Mouse (Mus musculus): ENCODE measurements around the gene Ubl7. TPM values are rescaled to one million over a fixed set of nuclear protein-coding genes. Genes with fewer than 3 reads are reported as not detected.

The Ubl7 gene
- polyA plus RNA-seq, 1 experiment from 2014 or later = 85.0 TPM

DNA sequence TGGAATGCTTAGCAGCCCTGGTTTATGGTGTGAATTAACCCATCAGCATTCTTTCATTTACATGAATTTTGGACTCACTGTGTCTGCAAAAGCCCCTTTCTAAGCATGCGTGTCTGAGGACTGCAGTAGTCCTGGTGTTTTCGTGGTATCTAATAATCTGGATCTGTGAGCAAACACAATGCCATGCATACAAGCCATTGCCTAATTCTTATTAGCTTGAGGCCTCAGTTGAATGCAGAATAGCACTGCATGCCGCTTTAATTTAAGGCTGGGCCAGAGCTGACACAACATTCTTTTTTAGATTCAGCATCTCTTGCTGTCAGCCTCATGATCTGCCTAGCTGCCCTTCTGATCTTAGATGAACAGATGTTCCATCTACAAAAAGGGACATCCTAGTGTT is 9.2 kb upstream of the Ubl7 start:
- Histone ChIP-seq H3K4me2 (ENCODE audit: low read depth, low read length) (no peak overlapping the region), H3K27me3 (replicated peaks; ENCODE audit: control insufficient read depth, insufficient read depth, low read length) (no peaks in the 10 kb centered on the region), H3K27ac (replicated peaks; ENCODE audit: low read depth, low read length) (no peak overlapping the region), H3K4me1 (ENCODE audit: control insufficient read depth, insufficient read depth, low read length) (no peaks in the 10 kb centered on the region), H3K9ac (ENCODE audit: low read depth, low read length) (no peak overlapping the region), H3K4me3 (ENCODE audit: low read depth, low read length) (no peak overlapping the region), H3K36me3 (ENCODE audit: control insufficient read depth, insufficient read depth, low read length) (no peaks in the 10 kb centered on the region), H3K9me3 (ENCODE audit: control insufficient read depth, low read length) (no peaks in the 10 kb centered on the region)
- ATAC-seq (ENCODE audit: low read depth) (no peak), DNase-seq (ENCODE audit: low spot score) (no peak)
- WGBS = 65% methylated on average over 3 of the region's 3 CpGs

- Histone ChIP-seq H3K9ac (ENCODE audit: low read depth, low read length) (no peak overlapping the region), H3K4me2 (ENCODE audit: low read depth, low read length) (no peak overlapping the region), H3K27ac (replicated peaks; ENCODE audit: low read depth, low read length) (no peak overlapping the region), H3K27me3 (replicated peaks; ENCODE audit: control insufficient read depth, insufficient read depth, low read length) (no peaks in the 10 kb centered on the region), H3K9me3 (ENCODE audit: control insufficient read depth, low read length) (no peaks in the 10 kb centered on the region), H3K4me3 (ENCODE audit: low read depth, low read length) (no peak overlapping the region), H3K36me3 (ENCODE audit: control insufficient read depth, insufficient read depth, low read length) (no peaks in the 10 kb centered on the region), H3K4me1 (ENCODE audit: control insufficient read depth, insufficient read depth, low read length) (no peaks in the 10 kb centered on the region)
- DNase-seq (ENCODE audit: low spot score) = no peak
- ATAC-seq (ENCODE audit: low read depth) = no peak
- 57% methylated on average over 4 of the region's 4 CpGs for WGBS
Observed at GRCm38 (mm10) chr9:57902132-57902531, 8.6 kb upstream of the Ubl7 start.

DNA sequence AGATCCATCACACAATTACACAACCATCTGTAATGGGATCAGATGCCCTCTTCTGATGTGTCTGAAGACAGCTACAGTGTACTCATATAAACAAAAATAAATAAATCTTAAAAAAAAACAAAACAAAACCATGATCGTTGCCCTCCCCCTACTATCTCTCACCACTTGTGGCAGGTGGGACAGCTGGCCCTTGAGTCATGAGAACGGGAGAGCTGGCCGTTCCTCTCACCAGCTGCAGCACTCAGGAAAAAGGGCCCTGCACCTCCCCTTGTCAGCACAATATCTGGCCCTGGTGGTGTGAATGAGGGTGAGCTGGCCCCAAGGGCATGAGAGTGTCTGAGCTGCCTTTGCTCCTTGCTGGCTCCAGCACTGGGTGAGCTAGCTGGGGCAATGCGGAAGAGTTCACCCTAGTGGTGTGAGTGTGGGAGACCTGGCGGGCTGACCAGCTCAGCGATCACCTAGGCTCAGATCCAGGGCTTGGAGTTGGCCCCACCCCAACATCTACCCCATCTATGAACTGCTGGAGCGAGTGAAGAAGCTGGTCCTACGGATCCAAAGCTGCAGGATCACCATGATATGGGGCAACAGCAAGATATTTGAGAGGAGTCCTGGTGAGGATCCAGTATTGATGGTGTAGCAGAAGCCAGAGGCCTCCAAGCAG is 7.1 kb upstream of the Ubl7 start:
- H3K4me2 ChIP-seq (ENCODE audit: low read depth, low read length) = no peak overlapping the region
- H3K4me3 ChIP-seq (ENCODE audit: low read depth, low read length) = no peak overlapping the region
- H3K4me1 ChIP-seq (ENCODE audit: control insufficient read depth, insufficient read depth, low read length) = no peaks in the 10 kb centered on the region
- ATAC-seq (ENCODE audit: low read depth) (no peak), DNase-seq (ENCODE audit: low spot score) (no peak)
- 76% methylated on average over 8 of the region's 8 CpGs for WGBS
- H3K36me3 ChIP-seq (ENCODE audit: control insufficient read depth, insufficient read depth, low read length) = no peaks in the 10 kb centered on the region
- no peak overlapping the region for H3K27ac ChIP-seq (replicated peaks; ENCODE audit: low read depth, low read length)
- no peaks in the 10 kb centered on the region for H3K27me3 ChIP-seq (replicated peaks; ENCODE audit: control insufficient read depth, insufficient read depth, low read length)
- H3K9ac ChIP-seq (ENCODE audit: low read depth, low read length) = no peak overlapping the region
- no peaks in the 10 kb centered on the region for H3K9me3 ChIP-seq (ENCODE audit: control insufficient read depth, low read length)

GRCm38 (mm10) chr9:57904250-57904644 is 6.5 kb upstream of the Ubl7 start:
- Histone ChIP-seq H3K4me3 (ENCODE audit: low read depth, low read length) (no peak overlapping the region), H3K9ac (ENCODE audit: low read depth, low read length) (no peak overlapping the region), H3K9me3 (ENCODE audit: control insufficient read depth, low read length) (no peaks in the 10 kb centered on the region), H3K27me3 (replicated peaks; ENCODE audit: control insufficient read depth, insufficient read depth, low read length) (no peaks in the 10 kb centered on the region), H3K4me2 (ENCODE audit: low read depth, low read length) (no peak overlapping the region), H3K36me3 (ENCODE audit: control insufficient read depth, insufficient read depth, low read length) (no peaks in the 10 kb centered on the region), H3K27ac (replicated peaks; ENCODE audit: low read depth, low read length) (no peak overlapping the region), H3K4me1 (ENCODE audit: control insufficient read depth, insufficient read depth, low read length) (no peaks in the 10 kb centered on the region)
- DNase-seq (ENCODE audit: low spot score) (no peak), ATAC-seq (ENCODE audit: low read depth) (no peak)
- 89% methylated on average over 5 of the region's 5 CpGs for WGBS

GRCm38 (mm10) chr9:57907206-57907605 is 3.6 kb upstream of the Ubl7 start:
- H3K4me3 ChIP-seq (ENCODE audit: low read depth, low read length) = no peak overlapping the region
- H3K27me3 ChIP-seq (replicated peaks; ENCODE audit: control insufficient read depth, insufficient read depth, low read length) = no peaks in the 10 kb centered on the region
- H3K4me1 ChIP-seq (ENCODE audit: control insufficient read depth, insufficient read depth, low read length) = peaks cover 11% of the 10 kb centered on the region; the same call in 1 of the 2 replicates
- H3K36me3 ChIP-seq (ENCODE audit: control insufficient read depth, insufficient read depth, low read length) = no peaks in the 10 kb centered on the region
- no peak for ATAC-seq (ENCODE audit: low read depth)
- H3K27ac ChIP-seq (replicated peaks; ENCODE audit: low read depth, low read length) = no peak overlapping the region
- DNase-seq (ENCODE audit: low spot score) = no peak
- H3K9me3 ChIP-seq (ENCODE audit: control insufficient read depth, low read length) = no peaks in the 10 kb centered on the region
- 76% methylated on average over 6 of the region's 6 CpGs for WGBS
- no peak overlapping the region for H3K4me2 ChIP-seq (ENCODE audit: low read depth, low read length)
- no peak overlapping the region for H3K9ac ChIP-seq (ENCODE audit: low read depth, low read length)

DNA sequence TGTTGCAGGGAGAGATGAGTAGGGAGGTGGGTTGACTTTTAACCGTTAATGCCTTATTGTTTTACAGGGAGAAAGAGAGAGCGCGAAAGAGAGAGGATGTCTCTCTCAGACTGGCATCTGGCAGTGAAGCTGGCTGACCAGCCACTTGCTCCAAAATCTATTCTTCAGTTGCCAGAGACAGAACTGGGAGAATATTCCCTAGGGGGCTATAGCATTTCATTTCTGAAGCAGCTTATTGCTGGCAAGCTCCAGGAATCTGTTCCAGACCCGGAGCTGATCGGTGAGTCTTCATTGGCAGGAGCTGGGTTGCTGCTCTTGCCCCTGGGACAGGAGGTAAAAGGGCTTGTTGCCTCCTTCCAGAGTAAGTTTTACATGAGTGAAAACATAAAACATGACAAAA is 1.8 kb downstream of the Ubl7 start:
- no peak for ATAC-seq (ENCODE audit: low read depth)
- no peak overlapping the region for H3K4me3 ChIP-seq (ENCODE audit: low read depth, low read length)

DNA sequence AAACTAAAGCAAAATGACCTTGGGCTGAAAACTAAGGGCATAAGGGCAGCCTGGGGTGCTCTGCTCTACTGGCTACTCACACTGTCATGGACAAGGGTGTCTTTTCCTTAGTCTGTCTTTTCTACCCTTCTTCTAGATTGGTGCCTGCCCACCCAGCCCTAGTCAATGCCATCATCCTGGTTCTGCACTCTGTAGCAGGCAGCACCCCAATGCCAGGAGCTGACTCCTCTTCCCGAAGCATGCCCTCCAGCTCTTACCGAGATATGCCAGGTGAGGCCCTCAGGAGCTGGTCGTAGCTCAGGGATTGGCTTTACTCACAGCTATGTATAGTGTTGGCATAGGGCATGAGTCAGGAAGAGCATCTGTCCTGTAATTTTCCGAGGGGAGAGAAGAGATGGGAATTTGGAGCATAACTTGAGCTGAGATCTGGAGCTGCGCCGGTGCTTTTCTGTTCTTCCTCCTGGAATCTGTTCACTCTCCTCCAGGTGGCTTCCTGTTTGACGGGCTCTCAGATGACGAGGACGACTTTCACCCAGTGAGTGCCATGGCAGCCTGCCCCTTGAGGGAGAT is 10.8 kb downstream of the Ubl7 start:
- Histone ChIP-seq H3K4me1 (ENCODE audit: control insufficient read depth, insufficient read depth, low read length) (no peaks in the 10 kb centered on the region), H3K27me3 (replicated peaks; ENCODE audit: control insufficient read depth, insufficient read depth, low read length) (no peaks in the 10 kb centered on the region), H3K9ac (ENCODE audit: low read depth, low read length) (no peak overlapping the region), H3K4me3 (ENCODE audit: low read depth, low read length) (no peak overlapping the region), H3K36me3 (ENCODE audit: control insufficient read depth, insufficient read depth, low read length) (peaks cover 80% of the 10 kb centered on the region), H3K27ac (replicated peaks; ENCODE audit: low read depth, low read length) (no peak overlapping the region), H3K4me2 (ENCODE audit: low read depth, low read length) (no peak overlapping the region), H3K9me3 (ENCODE audit: control insufficient read depth, low read length) (no peaks in the 10 kb centered on the region)
- 94% methylated on average over 9 of the region's 9 CpGs for WGBS
- ATAC-seq (ENCODE audit: low read depth) (no peak), DNase-seq (ENCODE audit: low spot score) (no peak)

More for the DNA sequence above, 1.8 kb downstream of the Ubl7 start:
- Histone ChIP-seq H3K4me1 (ENCODE audit: control insufficient read depth, insufficient read depth, low read length) (peaks cover 11% of the 10 kb centered on the region; the same call in 1 of the 2 replicates), H3K36me3 (ENCODE audit: control insufficient read depth, insufficient read depth, low read length) (peaks cover 16% of the 10 kb centered on the region; the same call in 1 of the 2 replicates), H3K9ac (ENCODE audit: low read depth, low read length) (no peak overlapping the region), H3K27me3 (replicated peaks; ENCODE audit: control insufficient read depth, insufficient read depth, low read length) (no peaks in the 10 kb centered on the region), H3K4me2 (ENCODE audit: low read depth, low read length) (no peak overlapping the region), H3K27ac (replicated peaks; ENCODE audit: low read depth, low read length) (no peak overlapping the region), H3K9me3 (ENCODE audit: control insufficient read depth, low read length) (no peaks in the 10 kb centered on the region)
- no peak for DNase-seq (ENCODE audit: low spot score)
- 74% methylated on average over 5 of the region's 5 CpGs for WGBS

GRCm38 (mm10) chr9:57922381-57922780 is 11.6 kb downstream of the Ubl7 start:
- Histone ChIP-seq H3K9ac (ENCODE audit: low read depth, low read length) (no peak overlapping the region), H3K27me3 (replicated peaks; ENCODE audit: control insufficient read depth, insufficient read depth, low read length) (no peaks in the 10 kb centered on the region), H3K4me2 (ENCODE audit: low read depth, low read length) (no peak overlapping the region), H3K4me3 (ENCODE audit: low read depth, low read length) (no peak overlapping the region), H3K9me3 (ENCODE audit: control insufficient read depth, low read length) (no peaks in the 10 kb centered on the region), H3K4me1 (ENCODE audit: control insufficient read depth, insufficient read depth, low read length) (no peaks in the 10 kb centered on the region), H3K27ac (replicated peaks; ENCODE audit: low read depth, low read length) (no peak overlapping the region), H3K36me3 (ENCODE audit: control insufficient read depth, insufficient read depth, low read length) (peaks cover 83% of the 10 kb centered on the region)
- no peak for ATAC-seq (ENCODE audit: low read depth)
- no peak for DNase-seq (ENCODE audit: low spot score)
- WGBS = 93% methylated on average over 5 of the region's 5 CpGs

GRCm38 (mm10) chr9:57923046-57923445 is 12.3 kb downstream of the Ubl7 start:
- H3K27me3 ChIP-seq (replicated peaks; ENCODE audit: control insufficient read depth, insufficient read depth, low read length) = no peaks in the 10 kb centered on the region
- H3K4me2 ChIP-seq (ENCODE audit: low read depth, low read length) = no peak overlapping the region
- H3K9me3 ChIP-seq (ENCODE audit: control insufficient read depth, low read length) = no peaks in the 10 kb centered on the region
- no peak overlapping the region for H3K9ac ChIP-seq (ENCODE audit: low read depth, low read length)
- DNase-seq (ENCODE audit: low spot score) (no peak), ATAC-seq (ENCODE audit: low read depth) (no peak)
- H3K27ac ChIP-seq (replicated peaks; ENCODE audit: low read depth, low read length) = no peak overlapping the region
- no peaks in the 10 kb centered on the region for H3K4me1 ChIP-seq (ENCODE audit: control insufficient read depth, insufficient read depth, low read length)
- H3K36me3 ChIP-seq (ENCODE audit: control insufficient read depth, insufficient read depth, low read length) = peaks cover 83% of the 10 kb centered on the region
- WGBS = 89% methylated on average over 3 of the region's 3 CpGs
- no peak overlapping the region for H3K4me3 ChIP-seq (ENCODE audit: low read depth, low read length)
